In the genomic region with DNA sequence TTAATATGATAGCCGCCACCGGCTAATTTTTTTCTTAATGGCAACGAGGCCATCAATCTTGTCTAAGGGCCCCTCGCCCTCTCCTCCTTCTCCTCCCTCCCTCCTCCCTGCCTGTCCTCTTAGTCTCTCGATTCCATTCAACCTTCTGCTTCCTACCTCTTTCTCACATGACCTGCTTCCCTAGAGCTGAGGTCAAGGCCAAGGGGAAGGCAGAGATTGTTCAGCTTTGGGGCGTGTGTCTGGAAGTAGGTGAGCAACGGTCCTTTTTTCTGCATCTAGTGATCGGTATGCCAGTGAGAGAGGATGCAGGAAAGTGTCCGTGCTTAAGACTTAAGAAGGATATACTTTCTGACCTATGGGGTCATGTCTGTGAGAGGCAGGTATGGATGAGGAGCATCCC, we compare ENCODE assay signal across 26 mouse cellular contexts. TPM values are rescaled to one million over a fixed set of nuclear protein-coding genes. Genes with fewer than 3 reads are reported as not detected.
DNase-seq lines count a peak whose midpoint lies in the region; ATAC-seq and TF ChIP-seq lines count a peak whose summit lies in the region.
"Had no signal": no experiment of that assay in that cellular context is flagged by ENCODE, and none has a peak within 500 bp of the region (broad histone marks: within the 10 kb centered on the region; RNA-seq: fewer than 3 reads in every experiment).

No protein-coding gene starts in this region.

- peaks cover 36% of the 10 kb centered on the region for H3K4me1 ChIP-seq in hindbrain, embryonic 12.5 days
- H3K4me1 ChIP-seq in hindbrain, postnatal 0 days (ENCODE audit: insufficient read depth, low read length): 0 out of 2 replicates have a peak, but pooled peaks cover 3% of the 10 kb centered on the region
- H3K4me1 ChIP-seq: embryonic facial prominence, embryonic 15.5 days had no signal

- no peak for TF ChIP-seq CTCF in hindbrain, postnatal 0 days (IDR thresholded peaks at IDR 0.05; ENCODE audit: low read depth)

- peaks cover 30% of the 10 kb centered on the region for H3K27me3 ChIP-seq in hindbrain, embryonic 12.5 days
- H3K27me3 ChIP-seq in hindbrain, postnatal 0 days (ENCODE audit: insufficient read depth, low read length): 0 out of 2 replicates have a peak, but pooled peaks cover 3% of the 10 kb centered on the region
- H3K27me3 ChIP-seq: Patski had no signal

- H3K4me3 ChIP-seq in hindbrain, embryonic 12.5 days: no peak overlapping the region
- no peak overlapping the region for H3K4me3 ChIP-seq in hindbrain, postnatal 0 days (ENCODE audit: low read length)
- H3K4me3 ChIP-seq: embryonic facial prominence, embryonic 13.5 days; embryonic facial prominence, embryonic 15.5 days; erythroblast, embryonic 14.5 days; forebrain, embryonic 10.5 days; forebrain, embryonic 12.5 days had no signal

- ATAC-seq in hindbrain, embryonic 12.5 days (ENCODE audit: low FRiP score): no peak
- no peak for ATAC-seq in hindbrain, postnatal 0 days
- ATAC-seq: activated CD4-positive, CD25-positive, alpha-beta regulatory T cell, adult 4 months; forebrain, embryonic 14.5 days; forebrain, embryonic 16.5 days; Patski had no signal

- H3K4me2 ChIP-seq in hindbrain, embryonic 12.5 days (replicated peaks): no peak overlapping the region
- no peak overlapping the region for H3K4me2 ChIP-seq in hindbrain, postnatal 0 days (ENCODE audit: low read depth, low read length)
- H3K4me2 ChIP-seq: embryonic facial prominence, embryonic 13.5 days; embryonic facial prominence, embryonic 15.5 days; forebrain, embryonic 12.5 days had no signal

- H3K9ac ChIP-seq in hindbrain, embryonic 12.5 days: no peak overlapping the region
- H3K9ac ChIP-seq in hindbrain, postnatal 0 days (replicated peaks; ENCODE audit: low read length): no peak overlapping the region
- H3K9ac ChIP-seq: embryonic facial prominence, embryonic 13.5 days; embryonic facial prominence, embryonic 15.5 days; forebrain, embryonic 12.5 days had no signal

- H3K27ac ChIP-seq in hindbrain, embryonic 12.5 days: peak overlapping the region; percentile 44; the same call in 1 of the 2 replicates
- H3K27ac ChIP-seq in hindbrain, postnatal 0 days: no peak overlapping the region
- H3K27ac ChIP-seq: embryonic facial prominence, embryonic 13.5 days; embryonic facial prominence, embryonic 15.5 days; forebrain, embryonic 10.5 days; forebrain, embryonic 12.5 days had no signal

- no peaks in the 10 kb centered on the region for H3K9me3 ChIP-seq in hindbrain, embryonic 12.5 days (replicated peaks)
- no peaks in the 10 kb centered on the region for H3K9me3 ChIP-seq in hindbrain, postnatal 0 days (ENCODE audit: low read length)
- H3K9me3 ChIP-seq: embryonic facial prominence, embryonic 13.5 days; embryonic facial prominence, embryonic 15.5 days; forebrain, embryonic 10.5 days; forebrain, embryonic 12.5 days; G1E had no signal

- DNase-seq in hindbrain, postnatal 0 days (ENCODE audit: low spot score): no peak
- DNase-seq in ES-CJ7 (ENCODE audit: low read depth, low spot score): peak; percentile 53
- peak; percentile 45 for DNase-seq in ZHBTc4 (ENCODE audit: low read depth, low spot score)
- DNase-seq in gastrocnemius, adult 18-20 months (ENCODE audit: low spot score): no peak
- DNase-seq: adrenal gland, adult 8-10 months; adrenal gland, postnatal 14 days; adrenal gland, postnatal 36 days; cerebellum, adult 18-20 months; cerebellum, adult 8-10 months; cerebellum, adult 9-11 months; cerebellum, postnatal 14 days; cerebellum, postnatal 36 days; embryo, embryonic 11 days had no signal

- no peaks in the 10 kb centered on the region; the same call in 1 of the 2 replicates for H3K36me3 ChIP-seq in hindbrain, embryonic 12.5 days
- no peaks in the 10 kb centered on the region for H3K36me3 ChIP-seq in hindbrain, postnatal 0 days (ENCODE audit: insufficient read depth, low read length)
- H3K36me3 ChIP-seq: embryonic facial prominence, embryonic 13.5 days; embryonic facial prominence, embryonic 15.5 days; forebrain, embryonic 10.5 days; forebrain, embryonic 12.5 days; G1E had no signal

- 67% methylated on average over 9 of the region's 9 CpGs for whole genome bisulfite sequencing in hindbrain, embryonic 12.5 days
- 75% methylated on average over 9 of the region's 9 CpGs for WGBS in hindbrain, postnatal 0 days

RNA-seq across cellular contexts. Expression of a gene that starts 45.9 kb away (rescaled TPM):
- 0.78 and 1.3 TPM in 2 replicates for polyA plus RNA-seq in hindbrain, embryonic 12.5 days (2016; fragmentation: Nextera tagmentation; extraction: Ambion mirVana)
- total RNA-seq in hindbrain, postnatal 0 days (2014; rRNA removed): 3.2 and 3.6 TPM in 2 replicates
- 2.6 and 3.0 TPM in 2 replicates for polyA plus RNA-seq in hindbrain, postnatal 0 days (2015; fragmentation: Nextera tagmentation; extraction: Ambion mirVana)
- not detected for total RNA-seq in gastrocnemius, adult 18-20 months (2021)
- total RNA-seq: common myeloid progenitor, adult 5-6 weeks; G1E had no signal
- polyA plus RNA-seq: activated CD4-positive, CD25-positive, alpha-beta regulatory T cell, adult 4 months; C2C12; erythroblast, embryonic 14.5 days; G1E had no signal

RNA-seq across cellular contexts. Expression of a gene that starts 46.1 kb away (rescaled TPM):
- polyA plus RNA-seq in hindbrain, embryonic 12.5 days (2016; fragmentation: Nextera tagmentation; extraction: Ambion mirVana): 9.0 and 9.6 TPM in 2 replicates
- 7.5 and 16.5 TPM in 2 replicates for total RNA-seq in hindbrain, postnatal 0 days (2014; rRNA removed)
- 14.0 and 14.5 TPM in 2 replicates for polyA plus RNA-seq in hindbrain, postnatal 0 days (2015; fragmentation: Nextera tagmentation; extraction: Ambion mirVana)
- total RNA-seq in gastrocnemius, adult 18-20 months (2021): 1 to 10 TPM; 4.5 to 6.9 TPM
- total RNA-seq: common myeloid progenitor, adult 5-6 weeks had no signal

Comparison
In these comparisons a context has a peak if more than half of its experiments do, and no peak if none do; other contexts are left out.
1. DNase-seq: peak in ES-CJ7 (single experiment) and ZHBTc4 (single experiment); none in hindbrain, postnatal 0 days (single experiment) and gastrocnemius, adult 18-20 months (single experiment).